Mouse (Mus musculus): ENCODE data around the gene H2-M10.2.
A peak's percentile ranks its signal among the peaks of the same experiment; 100 is the strongest.

Gene H2-M10.2

GRCm38 (mm10) chr17:36286390-36286789, at the start of gene H2-M10.2:
TSS of gene H2-M10.2 (minus strand) at chr17:36286490.
- no peak for DNase-seq (ENCODE audit: extremely low read depth, insufficient read length, low spot score)

- DNase-seq (ENCODE audit: extremely low read depth, insufficient read length, low spot score) = no peak
Measured at GRCm38 (mm10) chr17:36326055-36326454, 39.8 kb upstream of the H2-M10.2 start, which contains the start of gene H2-M10.1. TSS of gene H2-M10.1 (minus strand) at chr17:36326155.

- no peak for DNase-seq (ENCODE audit: extremely low read depth, insufficient read length, low spot score)
Measured at GRCm38 (mm10) chr17:36315689-36316253, 29.5 kb upstream of the H2-M10.2 start.

- no peak for DNase-seq (ENCODE audit: extremely low read depth, insufficient read length, low spot score)
Measured at GRCm38 (mm10) chr17:36315041-36315688, 28.9 kb upstream of the H2-M10.2 start.

GRCm38 (mm10) chr17:36314511-36314910, 28.2 kb upstream of the H2-M10.2 start:
- no peak for DNase-seq (ENCODE audit: extremely low read depth, insufficient read length, low spot score)

- DNase-seq (ENCODE audit: extremely low read depth, insufficient read length, low spot score) = no peak
Measured at GRCm38 (mm10) chr17:36309293-36309692, 23.0 kb upstream of the H2-M10.2 start.

GRCm38 (mm10) chr17:36308855-36309254, 22.6 kb upstream of the H2-M10.2 start:
- peak; percentile 21 for DNase-seq (ENCODE audit: extremely low read depth, insufficient read length, low spot score)

GRCm38 (mm10) chr17:36281521-36282245, 4.6 kb downstream of the H2-M10.2 start:
- DNase-seq (ENCODE audit: extremely low read depth, insufficient read length, low spot score) = no peak

GRCm38 (mm10) chr17:36274776-36275175, 11.5 kb downstream of the H2-M10.2 start:
- DNase-seq (ENCODE audit: extremely low read depth, insufficient read length, low spot score) = no peak

GRCm38 (mm10) chr17:36273796-36274195, 12.5 kb downstream of the H2-M10.2 start:
- no peak for DNase-seq (ENCODE audit: extremely low read depth, insufficient read length, low spot score)

GRCm38 (mm10) chr17:36272643-36273366, 13.5 kb downstream of the H2-M10.2 start:
- no peak for DNase-seq (ENCODE audit: extremely low read depth, insufficient read length, low spot score)

- DNase-seq (ENCODE audit: extremely low read depth, insufficient read length, low spot score) = peak; percentile 92
Measured at GRCm38 (mm10) chr17:36271586-36272256, 14.6 kb downstream of the H2-M10.2 start, which contains the start of gene Trim39. TSS of gene Trim39 (minus strand) at chr17:36272247.

- peak; percentile 91 for DNase-seq (ENCODE audit: extremely low read depth, insufficient read length, low spot score)
Measured at GRCm38 (mm10) chr17:36270956-36271585, 15.2 kb downstream of the H2-M10.2 start.

- no peak for DNase-seq (ENCODE audit: extremely low read depth, insufficient read length, low spot score)
Measured at GRCm38 (mm10) chr17:36265834-36266233, 20.5 kb downstream of the H2-M10.2 start.

GRCm38 (mm10) chr17:36264273-36264925, 21.9 kb downstream of the H2-M10.2 start:
- DNase-seq (ENCODE audit: extremely low read depth, insufficient read length, low spot score) = no peak

GRCm38 (mm10) chr17:36261511-36262166, 24.7 kb downstream of the H2-M10.2 start:
- DNase-seq (ENCODE audit: extremely low read depth, insufficient read length, low spot score) = no peak

- no peak for DNase-seq (ENCODE audit: extremely low read depth, insufficient read length, low spot score)
Measured at GRCm38 (mm10) chr17:36257969-36258368, 28.3 kb downstream of the H2-M10.2 start, which contains the start of gene Rpp21. TSS of gene Rpp21 (minus strand) at chr17:36258069.

GRCm38 (mm10) chr17:36257241-36257947, 28.9 kb downstream of the H2-M10.2 start:
- DNase-seq (ENCODE audit: extremely low read depth, insufficient read length, low spot score) = peak; percentile 87
